Mouse (Mus musculus) G1E (cell line): ENCODE results near the gene Pou3f1.

ENCODE experiments used
- CTCF ChIP-seq: IDR thresholded peaks from 2 replicates; pipeline ENCODE4 v1.5.1; 2012; ENCODE audit warnings: low read depth, low read length, inconsistent platforms, mixed read lengths
- POLR2AphosphoS5 ChIP-seq: IDR thresholded peaks from 2 replicates; pipeline ENCODE4 v1.6.1; 2012; ENCODE audit warnings: low read depth, low read length, inconsistent platforms; ENCODE audit not compliant: insufficient replicate concordance
- TAL1 ChIP-seq: conservative IDR thresholded peaks from 2 replicates; pipeline ENCODE4 v1.6.1; 2012; ENCODE audit warnings: low read depth, low read length, inconsistent platforms, mixed read lengths

DNA sequence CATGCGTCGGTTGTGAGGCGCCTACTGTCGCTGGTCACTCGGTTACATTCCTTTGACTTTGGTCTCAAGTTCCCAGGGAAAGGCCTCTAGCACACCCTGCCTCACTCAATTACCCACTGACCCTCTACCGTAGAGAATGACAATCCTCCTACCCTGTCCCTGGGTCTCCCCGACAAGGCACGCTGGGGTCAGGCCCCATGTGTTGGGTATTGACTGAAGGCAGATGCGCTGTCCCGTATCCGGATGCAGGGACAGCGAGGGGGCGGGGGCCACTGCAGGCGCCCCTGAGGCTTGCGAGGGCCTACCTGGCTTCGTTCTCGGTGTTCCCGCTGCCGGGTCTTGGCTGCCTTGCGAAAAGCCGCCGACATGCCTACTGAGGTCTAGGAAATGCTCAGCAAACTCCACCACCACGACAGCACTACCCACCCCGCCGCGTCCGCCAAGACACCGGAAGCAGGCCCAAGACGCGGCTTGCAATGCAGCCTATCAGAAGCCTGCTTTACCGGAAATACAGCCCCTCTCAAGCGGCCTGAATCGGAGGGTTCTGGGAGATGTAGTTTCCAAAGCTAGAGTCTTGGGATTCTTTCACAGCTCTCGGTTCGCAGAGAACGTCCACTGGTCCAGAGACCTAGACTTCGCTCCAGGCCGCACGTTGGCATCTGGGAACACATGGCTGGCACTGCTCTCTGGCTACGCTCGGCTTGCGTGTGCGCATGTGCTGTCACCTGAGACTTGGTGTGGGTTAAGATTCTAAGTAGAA, 36.7 kb downstream of the Pou3f1 start, which contains the start of gene Utp11:
- no peak for TF ChIP-seq CTCF
- TF ChIP-seq TAL1 = no peak
- TF ChIP-seq POLR2AphosphoS5 = no peak
